Mouse (Mus musculus) monocyte, adult 5-6 weeks (primary cell): ENCODE data around the gene Slc2a8. TPM values are rescaled to one million over a fixed set of nuclear protein-coding genes. Genes with fewer than 3 reads are reported as not detected.
A peak's percentile ranks its signal among the peaks of the same experiment; 100 is the strongest.
"Not testable (repeated sequence)": the region's sequence is repeated elsewhere in the genome, so short reads cannot be mapped to it uniquely, and the experiment has no call there.

ENCODE experiments used
- ATAC-seq: fragments of 153-309, 156-312 bp; replicated peaks from 2 replicates; pipeline ENCODE4 v1.8.0; 2017; ENCODE audit warnings: mild to moderate bottlenecking; ENCODE audit not compliant: low TSS enrichment, insufficient number of reproducible peaks, severe bottlenecking, poor library complexity, low FRiP score
- total RNA-seq: library from RNA; stranded (forward); fragments of 200-1000, 200-491, 200-594 nt; gene quantifications from 3 replicates; pipeline ENCODE4 v1.2.3, GENCODE M21; 2017

Gene Slc2a8
- total RNA-seq: 1.1 to 4.2 TPM (median 1.4 TPM) in 3 replicates

DNA sequence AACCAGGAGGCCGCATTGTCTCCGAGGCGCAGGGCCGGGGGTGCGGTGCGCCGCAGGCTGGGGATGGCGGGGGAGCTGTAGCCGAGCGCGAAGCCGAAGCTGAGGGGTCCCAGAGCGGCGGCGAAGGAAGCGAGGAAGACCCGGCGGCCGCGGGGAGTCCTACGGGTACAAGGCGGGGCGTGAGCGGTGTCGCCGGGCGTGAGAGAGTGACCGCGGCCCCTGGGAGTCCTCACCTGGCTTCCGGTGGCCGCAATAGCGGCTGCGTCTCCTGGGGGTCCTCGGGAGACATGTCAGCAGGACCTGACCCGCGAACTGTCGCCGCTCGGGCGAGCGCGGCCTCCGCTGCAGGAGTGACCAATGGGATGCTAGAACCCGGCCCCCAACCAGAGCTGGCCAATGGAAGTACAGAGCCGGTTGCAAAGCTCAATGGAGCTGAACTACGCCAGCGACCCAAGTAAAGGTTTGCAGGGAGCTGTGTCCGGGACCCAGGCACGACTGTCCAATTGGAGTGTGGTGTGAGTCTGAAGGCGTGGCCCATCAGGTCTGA lies at the start of gene Slc2a8:
Slc2a8 (minus strand) TSS at position 359 of the 547 bp plus-strand sequence.
- peak; percentile 99 for ATAC-seq

- ATAC-seq: no peak
These were observed 43.2 kb upstream of the Slc2a8 start for GRCm38 (mm10) chr2:33025040-33025439.

- ATAC-seq: no peak
These were observed 42.7 kb upstream of the Slc2a8 start for GRCm38 (mm10) chr2:33024564-33024963.

DNA sequence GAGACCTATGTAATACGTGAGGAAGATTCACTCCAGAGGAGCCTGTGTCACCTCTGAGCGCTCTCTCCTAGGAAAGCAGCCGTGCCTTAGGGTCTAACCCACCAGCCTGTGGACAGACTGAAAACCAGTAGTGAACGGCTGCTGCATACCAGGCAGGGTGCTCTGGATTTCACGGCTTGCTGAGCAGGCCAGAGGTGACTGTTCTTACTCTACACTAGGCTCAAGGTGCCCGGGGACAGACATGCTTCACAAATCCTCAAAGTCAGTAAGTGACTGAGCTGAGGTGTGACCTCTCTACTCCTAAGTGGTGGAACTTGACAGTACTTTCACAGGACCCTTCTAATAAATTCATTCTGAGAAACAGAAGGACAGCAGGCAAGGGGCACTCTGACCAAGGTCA lies 41.0 kb upstream of the Slc2a8 start:
- ATAC-seq: no peak

DNA sequence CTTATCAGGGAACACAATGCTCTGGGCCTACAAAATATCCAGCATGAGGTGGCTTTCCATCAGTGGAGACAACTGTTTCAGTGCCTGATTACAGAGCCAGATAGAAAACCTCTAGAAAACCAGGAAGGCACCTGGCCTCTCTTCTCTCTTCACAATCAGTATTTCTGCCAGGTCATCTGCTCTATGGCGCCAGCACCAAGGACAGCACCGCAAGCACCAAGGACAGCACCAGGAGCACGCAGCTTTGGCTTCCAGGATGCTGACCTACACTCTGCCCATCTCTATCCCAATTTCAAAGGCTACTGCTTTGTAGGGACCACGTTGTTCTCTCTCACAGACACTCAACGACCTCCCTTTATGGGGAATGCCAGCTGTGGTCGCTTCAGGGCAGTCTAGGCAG lies 36.1 kb upstream of the Slc2a8 start:
- no peak for ATAC-seq

- ATAC-seq: no peak
These were observed 35.3 kb upstream of the Slc2a8 start for GRCm38 (mm10) chr2:33017191-33017590.

GRCm38 (mm10) chr2:33014877-33015276 lies 33.0 kb upstream of the Slc2a8 start:
- no peak for ATAC-seq

GRCm38 (mm10) chr2:33009055-33009454 lies 27.2 kb upstream of the Slc2a8 start:
- not testable (repeated sequence) for ATAC-seq

DNA sequence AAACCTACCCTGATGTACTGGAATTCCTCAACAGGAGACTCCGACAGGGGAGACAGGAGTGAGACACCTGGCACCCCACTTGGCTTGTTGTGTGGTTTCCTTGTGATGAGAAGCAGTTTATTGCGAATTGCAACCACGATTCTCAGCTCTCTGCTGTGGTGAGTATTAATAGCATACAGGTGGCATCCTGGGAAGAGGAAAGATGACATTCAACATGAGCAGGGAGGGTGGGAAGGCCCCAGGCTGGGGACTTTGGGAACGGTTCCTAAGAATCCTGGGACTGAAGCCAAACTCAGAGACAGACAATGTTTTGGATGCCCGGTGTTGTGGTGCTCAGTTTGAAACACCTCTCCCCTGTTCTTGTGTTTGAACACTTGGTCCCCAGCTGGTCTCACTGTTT lies 23.2 kb upstream of the Slc2a8 start:
- no peak for ATAC-seq

DNA sequence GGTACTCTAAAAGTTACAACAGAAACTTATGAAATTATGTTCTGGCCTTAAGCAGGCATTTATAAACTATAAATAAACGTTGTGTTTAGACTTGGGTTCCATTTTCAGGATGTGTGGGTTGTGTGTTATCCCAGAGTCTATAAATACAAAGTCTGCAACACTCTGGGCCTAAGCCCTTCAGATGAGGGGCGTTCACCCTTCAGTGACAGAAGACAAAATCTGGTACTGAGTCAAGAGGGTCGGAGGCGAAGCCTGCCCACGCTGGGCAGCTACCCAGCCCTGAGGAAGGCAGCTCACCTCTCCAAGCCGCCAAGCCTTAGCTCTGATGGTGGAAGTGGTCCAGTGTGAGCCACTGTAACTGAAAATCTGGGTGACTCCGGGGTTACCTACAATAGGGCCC lies 20.3 kb upstream of the Slc2a8 start:
- ATAC-seq: no peak

GRCm38 (mm10) chr2:32999752-33000151 lies 17.9 kb upstream of the Slc2a8 start:
- no peak for ATAC-seq

- no peak for ATAC-seq
These were observed 15.9 kb upstream of the Slc2a8 start for GRCm38 (mm10) chr2:32997792-32998191.

DNA sequence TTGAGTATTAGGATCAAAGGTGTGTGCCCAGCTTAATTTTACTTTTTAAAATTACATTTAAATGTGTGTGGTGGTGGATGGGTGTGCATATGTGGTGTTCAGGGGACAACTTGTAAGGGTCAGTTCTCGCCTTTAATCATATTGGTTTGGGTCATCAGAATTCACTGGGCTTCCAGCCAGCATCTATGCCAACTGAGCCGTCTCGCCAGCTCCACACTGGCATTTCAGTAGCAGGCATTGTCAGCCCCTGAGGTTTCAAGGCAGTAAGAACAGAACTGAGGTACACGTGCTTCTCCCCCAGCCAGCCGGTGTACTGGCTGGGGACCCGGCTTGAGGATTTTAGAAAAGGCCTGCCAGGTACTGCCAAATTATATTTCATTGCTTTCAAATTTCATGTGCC lies 15.2 kb upstream of the Slc2a8 start:
- no peak for ATAC-seq

- no peak for ATAC-seq
These were observed 10.2 kb upstream of the Slc2a8 start for GRCm38 (mm10) chr2:32992130-32992529.

DNA sequence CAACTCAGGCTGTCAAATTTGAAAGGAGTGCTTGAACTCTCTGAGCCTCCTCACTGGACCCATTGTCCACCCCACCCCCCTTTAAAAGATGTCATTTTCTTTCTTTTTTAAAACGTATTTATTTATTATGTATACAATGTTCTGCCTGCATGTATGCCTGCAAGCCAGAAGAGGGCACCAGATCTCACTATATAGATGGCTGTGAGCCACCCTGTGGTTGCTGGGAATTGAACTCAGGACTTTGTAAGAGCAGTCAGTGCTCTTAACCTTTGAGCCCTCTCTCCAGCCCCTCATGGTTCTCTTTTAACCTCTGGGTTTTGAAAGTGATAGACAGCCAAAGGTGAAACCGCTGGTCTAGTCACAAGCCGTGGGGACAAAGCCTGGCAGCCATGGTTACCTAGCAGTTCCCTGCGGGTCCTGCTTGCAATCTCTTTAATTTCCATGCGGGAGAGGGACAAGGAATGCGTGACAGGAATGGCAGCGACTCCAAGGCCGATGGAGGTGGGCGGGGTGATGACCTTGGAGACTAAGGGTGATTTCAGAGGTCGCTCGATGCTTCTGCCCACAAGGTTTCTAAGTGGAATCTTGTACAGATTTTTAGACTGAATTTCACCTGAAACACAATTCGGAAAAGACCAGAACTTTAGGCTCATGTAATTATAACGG lies 8.4 kb upstream of the Slc2a8 start:
- ATAC-seq: no peak

DNA sequence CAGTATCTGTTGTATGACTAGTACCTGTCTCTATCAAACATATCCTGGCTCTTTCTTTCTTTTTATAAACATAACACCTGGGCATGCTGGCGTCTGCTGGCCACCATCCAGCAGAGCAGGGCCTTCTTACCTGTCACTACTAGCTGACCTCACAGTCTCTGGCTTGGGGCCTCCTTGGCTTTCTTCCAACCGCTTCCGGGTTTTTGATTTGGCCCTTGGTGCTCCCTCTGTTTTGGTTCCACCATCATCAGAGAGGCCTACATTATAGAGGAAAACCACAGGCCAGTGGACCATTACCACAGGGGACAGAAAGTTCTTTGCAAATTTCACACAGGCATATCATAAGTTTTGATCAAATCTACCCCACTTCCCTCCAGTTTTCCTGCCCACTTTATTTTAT lies 7.5 kb upstream of the Slc2a8 start:
- no peak for ATAC-seq

DNA sequence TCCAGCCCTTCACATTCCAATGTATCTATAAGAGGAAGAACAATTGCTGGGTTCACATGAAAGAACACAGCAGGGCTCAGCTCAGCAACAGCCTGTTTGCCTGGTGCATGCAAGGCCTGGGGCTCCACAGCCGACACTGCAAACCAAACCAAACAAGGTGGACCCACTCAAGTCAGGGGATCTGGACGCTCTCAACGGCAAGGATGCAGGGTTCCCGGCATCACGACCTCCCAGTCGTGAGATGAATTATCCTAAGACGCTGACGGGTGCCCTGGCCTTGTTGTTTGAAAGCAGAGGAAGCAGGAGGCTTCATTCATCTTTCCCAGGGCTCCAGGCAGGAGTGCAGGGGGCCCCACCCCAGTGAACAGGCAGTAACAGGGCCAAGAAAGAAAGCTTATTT lies 4.0 kb upstream of the Slc2a8 start:
- ATAC-seq: no peak

DNA sequence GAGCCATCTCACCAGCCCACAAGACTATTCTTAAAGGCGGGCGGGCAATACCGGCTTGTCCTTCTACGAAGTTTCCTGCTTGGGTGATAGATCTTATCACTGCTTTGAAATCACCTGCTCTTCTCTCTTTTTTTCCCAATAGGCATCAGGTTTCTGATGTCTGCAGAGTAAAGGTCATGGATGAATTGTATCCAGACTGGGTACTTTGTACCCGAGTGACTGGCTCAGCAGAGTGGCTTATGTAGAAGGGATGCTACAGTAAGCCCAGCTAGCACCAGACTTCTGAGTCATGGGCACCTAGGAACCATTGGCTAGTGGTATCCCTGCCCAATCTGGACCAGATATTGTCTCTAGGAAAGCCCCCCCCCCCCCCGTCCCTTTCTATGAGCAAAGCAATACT lies 1.7 kb upstream of the Slc2a8 start:
- no peak for ATAC-seq

GRCm38 (mm10) chr2:32982700-32983099 lies 817 bp upstream of the Slc2a8 start:
- ATAC-seq: no peak

- no peak for ATAC-seq
These were observed 602 bp downstream of the Slc2a8 start for GRCm38 (mm10) chr2:32981281-32981680.

DNA sequence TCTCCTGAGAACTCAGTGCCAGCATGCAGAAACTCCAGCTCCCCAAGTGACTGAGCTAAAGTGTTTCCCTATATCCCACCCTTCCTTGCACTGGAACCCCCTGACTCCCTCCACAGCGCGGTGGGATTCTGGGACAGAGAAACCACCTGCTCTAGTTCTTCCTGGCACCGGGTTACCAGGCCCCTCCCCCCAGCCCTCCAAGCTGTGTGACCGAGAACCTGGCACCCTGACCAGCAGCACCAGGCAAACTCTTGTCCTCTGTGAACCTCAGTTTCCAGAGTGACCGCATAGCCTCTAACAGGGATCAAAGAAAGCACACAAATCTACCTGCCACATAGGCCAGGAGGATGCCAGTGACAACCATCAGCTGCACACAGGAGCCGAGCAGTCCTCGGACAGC lies 2.2 kb downstream of the Slc2a8 start:
- no peak for ATAC-seq
